In the genomic region with DNA sequence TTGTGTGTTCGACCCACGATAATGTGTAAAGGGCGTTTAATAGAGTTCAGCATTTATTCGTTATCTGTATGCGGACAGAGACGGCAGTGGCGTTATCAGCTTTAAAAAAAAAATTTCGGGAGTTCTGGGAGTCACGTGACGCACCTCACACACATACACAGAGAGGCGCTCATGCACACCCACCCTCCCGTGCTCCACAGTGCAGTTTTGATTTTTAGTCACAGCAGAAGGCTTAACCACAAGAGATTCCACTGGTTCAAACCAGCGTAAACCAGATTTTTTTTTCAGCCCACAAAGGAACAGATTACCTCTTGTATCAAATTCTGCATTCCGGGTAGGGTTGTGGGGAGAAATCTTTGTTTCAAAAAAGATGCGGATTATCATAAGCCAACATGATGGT, we compare ENCODE assay signal across 15 mouse cellular contexts.
DNase-seq lines count a peak whose midpoint lies in the region; ATAC-seq and TF ChIP-seq lines count a peak whose summit lies in the region.
"Had no signal": no experiment of that assay in that cellular context is flagged by ENCODE, and none has a peak within 500 bp of the region (broad histone marks: within the 10 kb centered on the region; RNA-seq: fewer than 3 reads in every experiment).

No protein-coding gene starts in this region.

- peak; percentile 68 for DNase-seq in embryonic facial prominence, embryonic 14.5 days (ENCODE audit: low spot score)
- no peak for DNase-seq in embryonic facial prominence, embryonic 10.5 days (ENCODE audit: low spot score)
- DNase-seq in Patski (ENCODE audit: low read depth, low spot score) = peak; percentile 31
- peak; percentile 63 for DNase-seq in midbrain, embryonic 14.5 days
- no peak for DNase-seq in spleen, adult 18-20 months
- DNase-seq in left cerebral cortex, postnatal 25 days (ENCODE audit: low spot score in 2 of 2) = no peak
- DNase-seq in cerebellum, adult 8-10 months = no peak
- DNase-seq: adrenal gland, adult 2 months; cerebellum, adult 9-10 months; gastrocnemius, postnatal 10 days; heart, adult 2 months; right cerebral cortex, postnatal 14 days had no signal

- in situ Hi-C loops in Patski (cut with MboI; ENCODE audit: low pct_unique_long_range_greater_than_20kb) = no loop called here

- WGBS in embryonic facial prominence, embryonic 14.5 days = 79% methylated on average over 15 of the region's 15 CpGs
- 87% methylated on average over 15 of the region's 15 CpGs for WGBS in embryonic facial prominence, embryonic 10.5 days
- WGBS in forebrain, embryonic 15.5 days = 54% methylated on average over 15 of the region's 15 CpGs
- WGBS in midbrain, embryonic 14.5 days = 76% methylated on average over 15 of the region's 15 CpGs

- no peaks in the 10 kb centered on the region for H3K27me3 ChIP-seq in embryonic facial prominence, embryonic 14.5 days (replicated peaks; ENCODE audit: control insufficient read depth, insufficient read depth, low read length)
- no peaks in the 10 kb centered on the region for H3K27me3 ChIP-seq in embryonic facial prominence, embryonic 10.5 days (replicated peaks; ENCODE audit: low read depth, poor library complexity, severe bottlenecking)
- no peaks in the 10 kb centered on the region for H3K27me3 ChIP-seq in Patski
- peaks cover 42% of the 10 kb centered on the region for H3K27me3 ChIP-seq in forebrain, embryonic 15.5 days
- H3K27me3 ChIP-seq in midbrain, embryonic 14.5 days (ENCODE audit: control insufficient read depth, insufficient read depth, low read length) = no peaks in the 10 kb centered on the region
- H3K27me3 ChIP-seq: kidney, embryonic 15.5 days had no signal

- peak; percentile 77 for ATAC-seq in embryonic facial prominence, embryonic 14.5 days (ENCODE audit: low read depth)
- no peak for ATAC-seq in Patski
- ATAC-seq in forebrain, embryonic 15.5 days (replicated peaks) = no peak
- ATAC-seq in midbrain, embryonic 14.5 days (ENCODE audit: low FRiP score, low TSS enrichment) = no peak; the same call in 1 of the 2 replicates

- H3K4me2 ChIP-seq in embryonic facial prominence, embryonic 14.5 days (ENCODE audit: low read depth, low read length) = no peak overlapping the region
- H3K4me2 ChIP-seq in forebrain, embryonic 15.5 days (replicated peaks) = no peak overlapping the region
- H3K4me2 ChIP-seq in midbrain, embryonic 14.5 days (ENCODE audit: low read length) = no peak overlapping the region
- H3K4me2 ChIP-seq: kidney, embryonic 15.5 days had no signal

- H3K4me3 ChIP-seq in embryonic facial prominence, embryonic 14.5 days (ENCODE audit: low read depth, low read length) = no peak overlapping the region
- no peak overlapping the region for H3K4me3 ChIP-seq in embryonic facial prominence, embryonic 10.5 days
- H3K4me3 ChIP-seq in forebrain, embryonic 15.5 days = no peak overlapping the region
- no peak overlapping the region for H3K4me3 ChIP-seq in midbrain, embryonic 14.5 days (replicated peaks; ENCODE audit: low read depth, low read length)
- H3K4me3 ChIP-seq: erythroblast, embryonic 14.5 days; heart, adult 2 months; kidney, embryonic 15.5 days had no signal

- TF ChIP-seq CTCF in Patski (IDR thresholded peaks at IDR 0.05) = no peak

- no peak overlapping the region for H3K27ac ChIP-seq in embryonic facial prominence, embryonic 14.5 days (replicated peaks; ENCODE audit: low read depth, low read length)
- no peak overlapping the region for H3K27ac ChIP-seq in embryonic facial prominence, embryonic 10.5 days (replicated peaks)
- H3K27ac ChIP-seq in forebrain, embryonic 15.5 days (replicated peaks) = no peak overlapping the region
- H3K27ac ChIP-seq in midbrain, embryonic 14.5 days (replicated peaks; ENCODE audit: low read depth, low read length) = peak overlapping the region; percentile 63; the same call in 1 of the 2 replicates
- H3K27ac ChIP-seq: heart, adult 2 months; kidney, embryonic 15.5 days had no signal

- POLR2A ChIA-PET in Patski (lab: Charles Lee) = interaction anchor here (0.7 kb wide), 1 partner anchor 722 kb away, joined by 3 read pairs; no protein-coding TSS in a partner anchor

- no peaks in the 10 kb centered on the region for H3K36me3 ChIP-seq in embryonic facial prominence, embryonic 14.5 days (ENCODE audit: control insufficient read depth, insufficient read depth, low read length)
- no peaks in the 10 kb centered on the region for H3K36me3 ChIP-seq in embryonic facial prominence, embryonic 10.5 days (replicated peaks)
- no peaks in the 10 kb centered on the region for H3K36me3 ChIP-seq in forebrain, embryonic 15.5 days
- no peaks in the 10 kb centered on the region for H3K36me3 ChIP-seq in midbrain, embryonic 14.5 days (ENCODE audit: control insufficient read depth, insufficient read depth, low read length)
- H3K36me3 ChIP-seq: kidney, embryonic 15.5 days had no signal

- CTCF ChIA-PET in Patski (lab: Charles Lee) = interaction anchor here (1.7 to 2.3 kb wide), 2 partner anchors 12 to 19 kb away, joined by 5 to 12 read pairs; no protein-coding TSS in a partner anchor

- intact Hi-C loops in left cerebral cortex, postnatal 25 days (cut with DNase I) = no loop called here

- H3K9me3 ChIP-seq in embryonic facial prominence, embryonic 14.5 days (ENCODE audit: control insufficient read depth, low read length) = no peaks in the 10 kb centered on the region
- H3K9me3 ChIP-seq in embryonic facial prominence, embryonic 10.5 days = no peaks in the 10 kb centered on the region
- H3K9me3 ChIP-seq in forebrain, embryonic 15.5 days = no peaks in the 10 kb centered on the region
- no peaks in the 10 kb centered on the region for H3K9me3 ChIP-seq in midbrain, embryonic 14.5 days (ENCODE audit: control insufficient read depth, low read length)
- H3K9me3 ChIP-seq: kidney, embryonic 15.5 days had no signal

- H3K9ac ChIP-seq in embryonic facial prominence, embryonic 14.5 days (ENCODE audit: low read depth, low read length) = no peak overlapping the region
- peak overlapping the region; percentile 19; the same call in 1 of the 2 replicates for H3K9ac ChIP-seq in forebrain, embryonic 15.5 days (replicated peaks)
- no peak overlapping the region for H3K9ac ChIP-seq in midbrain, embryonic 14.5 days (replicated peaks; ENCODE audit: low read length)
- H3K9ac ChIP-seq: kidney, embryonic 15.5 days had no signal

- H3K4me1 ChIP-seq in embryonic facial prominence, embryonic 14.5 days (ENCODE audit: control insufficient read depth, insufficient read depth, low read length) = peaks cover 3% of the 10 kb centered on the region; the same call in 1 of the 2 replicates
- H3K4me1 ChIP-seq in embryonic facial prominence, embryonic 10.5 days = peaks cover 30% of the 10 kb centered on the region
- H3K4me1 ChIP-seq in forebrain, embryonic 15.5 days = peaks cover 10% of the 10 kb centered on the region
- peaks cover 9% of the 10 kb centered on the region; the same call in 1 of the 2 replicates for H3K4me1 ChIP-seq in midbrain, embryonic 14.5 days (ENCODE audit: control insufficient read depth, insufficient read depth, low read length)

Comparison
In these comparisons a context has a peak if more than half of its experiments do, and no peak if none do; other contexts are left out.
1. DNase-seq: peak in embryonic facial prominence, embryonic 14.5 days (single experiment), Patski (single experiment) and midbrain, embryonic 14.5 days (single experiment); none in embryonic facial prominence, embryonic 10.5 days (single experiment), spleen, adult 18-20 months (0 of 2), left cerebral cortex, postnatal 25 days (0 of 2) and cerebellum, adult 8-10 months (single experiment).